Mouse (Mus musculus): ENCODE data around the gene Pitpnm2. TPM values are rescaled to one million over a fixed set of nuclear protein-coding genes. Genes with fewer than 3 reads are reported as not detected.

Gene Pitpnm2
- polyA plus RNA-seq, 1 experiment from 2014 or later, result 7.5 TPM

DNA sequence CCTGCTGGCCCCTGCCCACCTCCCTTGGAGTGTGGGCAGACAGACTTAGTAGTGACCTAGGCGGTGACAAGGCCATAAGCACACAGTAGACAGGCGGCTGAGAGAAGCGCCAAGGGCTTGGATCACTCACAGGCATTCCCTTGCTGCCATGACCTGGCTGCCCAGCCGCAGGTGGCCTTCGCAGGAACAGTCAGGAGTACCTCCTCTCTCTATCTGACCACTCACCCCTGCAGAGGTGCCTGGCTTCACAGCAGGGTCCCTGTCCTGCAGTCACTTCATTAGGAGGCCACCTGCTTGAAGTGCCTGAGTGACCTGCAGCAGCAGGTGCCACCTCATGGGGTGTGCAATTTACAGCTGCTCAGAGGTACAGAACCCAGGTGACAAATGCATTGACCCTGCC is 50.4 kb downstream of the Pitpnm2 start:
- Histone ChIP-seq H3K27me3 (replicated peaks) (no peaks in the 10 kb centered on the region), H3K9ac (no peak overlapping the region), H3K36me3 (no peaks in the 10 kb centered on the region), H3K9me3 (replicated peaks) (no peaks in the 10 kb centered on the region), H3K4me1 (replicated peaks) (peaks cover 85% of the 10 kb centered on the region), H3K4me2 (no peak overlapping the region), H3K4me3 (no peak overlapping the region), H3K27ac (ENCODE audit: poor library complexity, severe bottlenecking) (no peak overlapping the region)
- no peak for ATAC-seq (ENCODE audit: insufficient number of reproducible peaks, low FRiP score)
- WGBS, result 66% methylated on average over 5 of the region's 5 CpGs

DNA sequence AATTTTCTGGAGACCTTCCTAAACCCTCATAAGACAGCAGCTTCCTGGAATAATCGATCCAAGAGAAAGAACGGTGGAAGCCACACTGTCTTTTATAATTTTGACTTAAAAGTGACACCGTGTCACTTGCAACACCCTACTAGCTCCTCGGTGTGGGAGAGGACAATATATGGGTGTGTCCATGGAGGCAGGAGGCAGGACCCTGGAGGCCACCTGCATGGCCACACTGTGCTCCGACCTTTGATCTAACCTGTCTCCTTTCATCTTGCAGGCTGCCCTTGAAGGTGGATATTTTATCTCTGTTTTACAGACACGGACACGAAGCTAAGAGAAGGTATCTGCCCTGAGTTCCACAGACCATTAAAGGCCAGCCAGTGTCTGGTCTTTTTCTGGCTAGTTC is 51.1 kb downstream of the Pitpnm2 start:
- Histone ChIP-seq H3K27me3 (replicated peaks) (no peaks in the 10 kb centered on the region), H3K4me3 (no peak overlapping the region), H3K9ac (no peak overlapping the region), H3K9me3 (replicated peaks) (no peaks in the 10 kb centered on the region), H3K4me2 (no peak overlapping the region), H3K36me3 (no peaks in the 10 kb centered on the region), H3K4me1 (replicated peaks) (peaks cover 87% of the 10 kb centered on the region), H3K27ac (ENCODE audit: poor library complexity, severe bottlenecking) (no peak overlapping the region)
- ATAC-seq (ENCODE audit: insufficient number of reproducible peaks, low FRiP score), result no peak
- 64% methylated on average over 7 of the region's 7 CpGs for WGBS

DNA sequence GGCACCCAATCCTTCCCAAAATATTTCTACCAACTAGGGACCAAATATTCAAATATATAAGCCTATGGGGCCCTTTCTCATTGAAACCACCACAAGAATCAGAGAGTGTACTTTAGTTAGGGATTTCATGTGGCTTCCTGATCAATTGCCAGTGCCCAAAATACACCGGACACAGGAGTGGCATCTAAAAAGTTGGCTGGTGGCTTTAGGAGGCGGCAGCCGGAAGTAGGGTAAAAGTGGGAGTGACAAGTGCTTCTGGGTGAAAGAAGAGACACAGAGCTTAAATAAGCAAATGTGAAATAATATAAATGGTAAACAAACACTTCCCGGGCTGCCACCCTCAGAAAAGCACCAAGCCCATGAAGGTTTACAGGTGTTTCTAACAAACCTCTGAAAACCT is 53.5 kb downstream of the Pitpnm2 start:
- H3K9ac ChIP-seq, result no peak overlapping the region
- peak overlapping the region; percentile 65; the same call in 1 of the 2 replicates for H3K27ac ChIP-seq (ENCODE audit: poor library complexity, severe bottlenecking)
- H3K4me1 ChIP-seq (replicated peaks), result peaks cover 87% of the 10 kb centered on the region
- H3K4me2 ChIP-seq, result no peak overlapping the region
- 86% methylated on average over 4 of the region's 4 CpGs for WGBS
- no peaks in the 10 kb centered on the region for H3K36me3 ChIP-seq
- no peak overlapping the region for H3K4me3 ChIP-seq
- ATAC-seq (ENCODE audit: insufficient number of reproducible peaks, low FRiP score), result no peak
- H3K9me3 ChIP-seq (replicated peaks), result no peaks in the 10 kb centered on the region
- no peaks in the 10 kb centered on the region for H3K27me3 ChIP-seq (replicated peaks)

DNA sequence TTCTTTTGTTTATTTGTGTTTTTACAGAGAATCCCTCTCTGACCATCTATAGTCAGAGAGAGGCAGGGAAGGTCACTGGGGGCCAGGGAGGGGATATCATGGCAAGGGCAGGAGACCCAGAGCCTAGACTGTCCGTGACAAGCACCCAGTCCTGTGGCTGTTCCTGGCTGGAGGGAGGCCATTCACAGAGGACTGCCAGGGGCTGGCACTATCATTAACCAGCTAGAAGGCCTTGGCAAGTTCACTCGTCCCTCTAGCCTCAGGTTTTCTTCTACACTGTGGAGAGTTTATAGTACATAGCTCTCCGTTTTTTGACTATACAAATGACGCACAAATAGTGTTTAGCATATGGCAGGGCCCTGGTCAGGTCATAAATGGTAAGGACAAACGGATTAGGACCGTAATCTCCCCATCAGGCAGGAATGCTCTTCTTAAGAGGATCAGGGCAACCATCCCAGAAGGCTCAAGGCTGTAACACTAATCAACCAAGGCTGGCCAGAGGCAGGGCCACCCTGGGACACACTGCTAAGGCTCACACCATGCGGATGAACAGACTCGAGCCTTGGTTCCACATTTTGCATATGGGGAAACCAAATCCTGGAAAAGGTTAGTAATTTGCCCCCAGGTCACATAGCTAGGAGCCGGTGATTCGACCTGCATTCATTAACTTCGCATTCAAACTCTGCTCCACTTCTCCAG is 55.0 kb downstream of the Pitpnm2 start:
- no peak overlapping the region for H3K9ac ChIP-seq
- no peaks in the 10 kb centered on the region for H3K27me3 ChIP-seq (replicated peaks)
- 68% methylated on average over 11 of the region's 11 CpGs for WGBS
- ATAC-seq (ENCODE audit: insufficient number of reproducible peaks, low FRiP score), result no peak
- no peaks in the 10 kb centered on the region for H3K36me3 ChIP-seq
- H3K9me3 ChIP-seq (replicated peaks), result no peaks in the 10 kb centered on the region
- peaks cover 88% of the 10 kb centered on the region for H3K4me1 ChIP-seq (replicated peaks)
- 0 out of 2 replicates have a peak overlapping the region, but pooled peaks have one; percentile 12 for H3K27ac ChIP-seq (ENCODE audit: poor library complexity, severe bottlenecking)
- H3K4me2 ChIP-seq, result no peak overlapping the region
- H3K4me3 ChIP-seq, result no peak overlapping the region

DNA sequence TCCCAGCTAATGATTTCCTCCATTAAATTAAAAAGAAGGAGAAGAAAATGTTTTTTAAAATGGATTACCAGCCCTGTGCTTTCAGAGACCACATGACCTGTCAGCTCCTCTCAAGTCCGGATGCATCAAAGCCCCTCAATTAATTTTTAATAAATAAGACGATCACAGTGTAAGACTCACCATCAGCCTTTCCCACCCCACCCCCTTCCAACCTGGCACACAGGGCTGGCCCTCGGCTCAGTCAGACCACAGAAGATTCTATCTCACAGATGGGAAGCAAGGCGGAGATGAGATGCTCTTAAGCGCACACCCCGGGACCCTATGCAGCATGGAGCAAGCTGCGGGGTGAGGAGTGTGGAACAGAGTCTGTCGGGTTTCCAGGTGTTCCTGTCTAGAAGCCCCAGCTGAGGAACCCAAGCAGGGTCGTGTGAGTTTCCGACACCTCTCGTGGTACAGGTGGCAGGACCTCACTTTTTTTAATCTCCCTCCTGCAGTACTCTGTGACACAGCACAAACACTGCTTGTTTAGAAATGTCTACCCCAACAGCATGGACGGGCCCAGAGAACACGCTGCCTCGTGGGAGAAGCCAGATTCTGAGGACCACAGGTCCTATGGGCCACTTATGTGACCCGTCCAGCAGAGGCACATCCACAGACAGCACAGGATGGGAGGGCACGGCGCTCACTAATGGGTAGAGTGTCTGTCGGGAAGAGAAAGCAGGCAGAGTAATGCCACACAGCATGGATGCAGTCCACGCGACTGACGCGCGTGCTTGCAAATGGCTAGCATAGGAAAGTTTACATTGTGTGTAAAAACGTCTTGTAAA is 56.1 kb downstream of the Pitpnm2 start:
- Histone ChIP-seq H3K4me1 (replicated peaks) (peaks cover 87% of the 10 kb centered on the region), H3K9ac (peak overlapping the region; percentile 37; the same call in 1 of the 2 replicates), H3K4me2 (no peak overlapping the region), H3K4me3 (no peak overlapping the region), H3K27ac (ENCODE audit: poor library complexity, severe bottlenecking) (peak overlapping the region; percentile 78; the same call in 1 of the 2 replicates), H3K9me3 (replicated peaks) (no peaks in the 10 kb centered on the region), H3K27me3 (replicated peaks) (no peaks in the 10 kb centered on the region), H3K36me3 (no peaks in the 10 kb centered on the region)
- WGBS, result 82% methylated on average over 24 of the region's 24 CpGs
- ATAC-seq (ENCODE audit: insufficient number of reproducible peaks, low FRiP score), result no peak

DNA sequence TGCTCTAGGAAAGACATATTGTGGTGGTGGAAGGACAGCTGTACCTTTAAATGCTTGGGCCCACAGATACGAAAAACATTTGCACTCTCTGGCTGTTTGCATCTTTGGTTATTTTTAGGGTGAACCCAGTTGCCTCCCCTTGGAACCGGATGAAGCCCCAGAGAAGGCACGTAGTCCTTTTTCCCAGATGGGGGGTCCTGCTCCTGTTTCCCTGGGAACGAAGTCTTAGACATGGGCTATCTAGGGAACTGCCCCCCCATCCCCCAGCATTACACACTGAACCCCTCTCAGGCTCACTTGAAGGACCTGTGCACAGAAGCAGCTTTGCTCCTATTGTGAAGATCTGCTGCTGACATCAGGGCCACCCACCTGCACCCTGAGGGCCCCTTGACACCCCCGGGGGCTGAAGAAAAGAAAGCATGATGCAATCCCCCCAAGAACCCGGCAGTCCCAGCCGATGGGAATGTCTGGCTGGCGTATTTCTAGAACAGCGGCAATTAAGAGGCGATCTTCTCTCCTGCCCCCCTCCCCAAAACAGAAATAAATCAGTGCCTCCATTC is 56.8 kb downstream of the Pitpnm2 start:
- H3K9me3 ChIP-seq (replicated peaks), result no peaks in the 10 kb centered on the region
- no peak for ATAC-seq (ENCODE audit: insufficient number of reproducible peaks, low FRiP score)
- H3K27me3 ChIP-seq (replicated peaks), result no peaks in the 10 kb centered on the region
- H3K4me1 ChIP-seq (replicated peaks), result peaks cover 85% of the 10 kb centered on the region
- peak overlapping the region; percentile 45; the same call in 1 of the 2 replicates for H3K9ac ChIP-seq
- 56% methylated on average over 10 of the region's 10 CpGs for WGBS
- peak overlapping the region; percentile 32 for H3K4me2 ChIP-seq
- no peak overlapping the region for H3K4me3 ChIP-seq
- H3K36me3 ChIP-seq, result no peaks in the 10 kb centered on the region
- H3K27ac ChIP-seq (ENCODE audit: poor library complexity, severe bottlenecking), result peak overlapping the region; percentile 78

DNA sequence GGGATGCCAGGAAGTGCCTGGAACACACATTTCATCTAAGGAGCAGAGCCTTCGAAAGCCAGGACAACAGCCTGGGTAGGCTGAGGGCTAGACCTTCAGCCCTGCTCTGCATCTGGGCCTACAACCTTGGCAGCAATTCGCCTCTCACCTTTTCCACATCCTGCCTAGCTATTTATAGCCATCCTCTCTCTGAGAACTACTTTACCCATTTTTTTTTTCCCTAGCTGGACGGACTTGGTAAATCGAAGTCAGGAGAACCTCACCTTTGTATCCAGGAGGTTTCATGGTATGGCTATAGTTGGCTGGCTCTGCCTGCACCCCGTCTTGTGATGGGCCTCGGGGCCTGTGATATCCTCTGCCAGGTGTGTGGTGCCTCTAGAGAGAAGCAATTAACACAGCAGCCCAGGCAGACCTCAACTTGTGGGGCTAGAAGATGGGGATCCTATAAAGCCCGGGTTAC is 57.3 kb downstream of the Pitpnm2 start:
- Histone ChIP-seq H3K9me3 (replicated peaks) (no peaks in the 10 kb centered on the region), H3K4me1 (replicated peaks) (peaks cover 85% of the 10 kb centered on the region), H3K27me3 (replicated peaks) (no peaks in the 10 kb centered on the region), H3K9ac (no peak overlapping the region), H3K4me2 (peak overlapping the region; percentile 32), H3K4me3 (no peak overlapping the region), H3K27ac (ENCODE audit: poor library complexity, severe bottlenecking) (peak overlapping the region; percentile 78), H3K36me3 (no peaks in the 10 kb centered on the region)
- 50% methylated on average over 7 of the region's 7 CpGs for WGBS
- ATAC-seq (ENCODE audit: insufficient number of reproducible peaks, low FRiP score), result no peak

DNA sequence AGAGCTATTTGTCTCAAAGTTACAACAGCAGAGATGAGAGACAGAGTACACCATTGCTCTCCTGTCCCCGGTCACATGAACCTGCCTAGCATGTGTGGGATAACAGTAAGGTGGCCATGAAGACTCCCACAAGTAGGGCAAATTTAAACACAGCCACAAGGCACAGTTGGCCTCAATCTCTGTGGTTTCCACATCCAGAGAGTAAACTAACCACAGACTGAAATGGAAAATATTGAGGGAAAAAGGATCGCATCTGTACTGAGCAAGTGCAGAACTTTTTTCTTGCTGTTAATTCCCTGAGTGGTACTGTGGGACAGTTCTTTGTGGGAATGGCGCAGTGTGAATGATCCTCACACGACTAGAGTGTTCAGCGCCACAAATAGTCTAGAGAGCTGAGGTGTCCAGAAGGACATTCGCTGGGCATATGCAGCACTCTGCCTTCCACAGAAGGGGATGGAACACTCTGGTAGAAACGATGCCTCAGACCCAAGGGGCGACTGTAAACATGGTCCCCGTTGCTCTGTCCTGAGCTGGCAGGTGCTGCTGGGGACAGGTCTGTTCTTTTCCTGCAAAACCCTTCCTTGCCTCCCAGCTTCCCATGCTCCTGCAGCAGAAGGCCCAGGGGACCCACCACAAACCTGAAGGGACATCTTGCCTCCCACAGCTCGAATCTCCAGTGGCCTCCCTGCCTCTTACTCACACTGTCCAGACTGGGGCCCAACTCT is 59.3 kb downstream of the Pitpnm2 start:
- H3K4me2 ChIP-seq, result no peak overlapping the region
- no peak for ATAC-seq (ENCODE audit: insufficient number of reproducible peaks, low FRiP score)
- H3K27ac ChIP-seq (ENCODE audit: poor library complexity, severe bottlenecking), result peak overlapping the region; percentile 26
- H3K4me1 ChIP-seq (replicated peaks), result peaks cover 94% of the 10 kb centered on the region
- H3K4me3 ChIP-seq, result no peak overlapping the region
- no peaks in the 10 kb centered on the region for H3K9me3 ChIP-seq (replicated peaks)
- H3K27me3 ChIP-seq (replicated peaks), result no peaks in the 10 kb centered on the region
- H3K9ac ChIP-seq, result peak overlapping the region; percentile 46; the same call in 1 of the 2 replicates
- no peaks in the 10 kb centered on the region for H3K36me3 ChIP-seq
- 73% methylated on average over 10 of the region's 10 CpGs for WGBS

DNA sequence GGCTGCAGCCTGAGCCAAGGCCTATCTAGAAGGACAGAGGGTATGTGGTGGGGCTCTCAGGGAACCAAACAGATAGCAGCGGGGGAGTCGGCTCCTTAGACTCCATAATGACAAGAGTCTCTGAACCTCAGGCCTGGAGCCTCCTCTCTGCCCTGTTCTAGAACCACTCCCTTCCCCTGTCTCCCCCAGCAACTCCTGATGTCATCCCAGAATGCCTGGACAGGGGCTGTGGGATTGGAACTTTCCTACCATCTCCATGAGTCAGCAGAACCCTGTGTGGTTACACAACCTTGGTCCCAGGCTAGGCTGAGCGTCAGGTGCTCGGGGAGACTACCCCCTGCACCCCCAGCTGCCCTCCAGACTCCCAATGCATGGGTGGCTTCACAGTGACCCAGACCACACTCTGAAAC is 60.0 kb downstream of the Pitpnm2 start:
- H3K9me3 ChIP-seq (replicated peaks), result no peaks in the 10 kb centered on the region
- peaks cover 94% of the 10 kb centered on the region for H3K4me1 ChIP-seq (replicated peaks)
- H3K36me3 ChIP-seq, result no peaks in the 10 kb centered on the region
- H3K9ac ChIP-seq, result peak overlapping the region; percentile 46
- H3K27ac ChIP-seq (ENCODE audit: poor library complexity, severe bottlenecking), result no peak overlapping the region; the same call in 1 of the 2 replicates
- 75% methylated on average over 4 of the region's 4 CpGs for WGBS
- no peak overlapping the region for H3K4me3 ChIP-seq
- H3K4me2 ChIP-seq, result no peak overlapping the region
- no peak for ATAC-seq (ENCODE audit: insufficient number of reproducible peaks, low FRiP score)
- H3K27me3 ChIP-seq (replicated peaks), result no peaks in the 10 kb centered on the region

DNA sequence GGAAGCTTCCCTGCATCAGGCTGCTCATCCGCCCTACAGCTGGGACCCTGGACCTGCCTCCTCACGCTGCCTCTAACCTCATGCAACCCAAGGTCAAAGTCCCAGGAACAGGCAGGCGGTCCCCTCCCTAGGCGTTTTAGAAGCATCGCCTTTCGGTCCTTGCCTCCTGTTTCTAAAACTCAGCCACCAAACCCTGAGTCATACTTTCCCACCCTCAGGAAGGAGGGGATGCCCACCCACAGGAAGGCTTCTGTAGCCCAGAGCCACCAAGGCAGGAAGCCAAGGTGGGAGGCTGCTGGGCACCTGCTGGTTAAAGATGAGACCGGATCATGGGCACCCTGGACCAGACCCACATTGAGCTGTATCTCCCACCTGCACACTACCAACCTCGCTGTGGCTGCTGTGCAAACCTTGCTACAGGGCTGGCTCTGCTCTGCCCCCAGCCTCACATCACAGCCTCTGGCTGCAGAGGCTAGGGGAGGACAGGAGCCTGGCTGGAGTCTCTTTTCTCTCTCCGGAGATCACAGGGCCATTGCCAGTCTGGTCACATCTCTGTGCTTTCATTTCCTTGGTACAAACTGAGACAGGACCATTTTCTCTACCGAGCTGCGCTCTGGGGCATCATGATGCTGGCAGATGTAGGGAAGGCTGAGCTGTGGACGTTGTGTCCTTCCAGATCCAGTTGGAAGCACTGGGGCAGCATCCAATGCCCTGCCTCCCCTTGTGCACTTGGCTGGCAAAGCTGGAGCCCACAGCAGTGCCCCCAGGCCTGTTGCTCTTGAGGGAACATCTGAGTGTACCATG is 61.9 kb downstream of the Pitpnm2 start:
- Histone ChIP-seq H3K27me3 (replicated peaks) (no peaks in the 10 kb centered on the region), H3K27ac (ENCODE audit: poor library complexity, severe bottlenecking) (peak overlapping the region; percentile 93), H3K36me3 (no peaks in the 10 kb centered on the region), H3K9ac (peak overlapping the region; percentile 70), H3K4me3 (no peak overlapping the region), H3K9me3 (replicated peaks) (no peaks in the 10 kb centered on the region), H3K4me2 (peak overlapping the region; percentile 58), H3K4me1 (replicated peaks) (peaks cover 85% of the 10 kb centered on the region)
- no peak for ATAC-seq (ENCODE audit: insufficient number of reproducible peaks, low FRiP score)
- 58% methylated on average over 12 of the region's 12 CpGs for WGBS
